Mouse (Mus musculus) embryo, embryonic 10.5 days (tissue): ENCODE results near the gene Lpin3.
A peak's percentile ranks its signal among the peaks of the same experiment; 100 is the strongest.

Experiments
- DNase-seq: peaks from one replicate; pipeline ENCODE4 v3.0.0-alpha.2; 2015; ENCODE audit warnings: low spot score

The Lpin3 gene

GRCm38 (mm10) chr2:160880453-160881195, at the start of gene Lpin3:
Gene Lpin3 (plus strand): TSS chr2:160880670.
- no peak for DNase-seq

DNA sequence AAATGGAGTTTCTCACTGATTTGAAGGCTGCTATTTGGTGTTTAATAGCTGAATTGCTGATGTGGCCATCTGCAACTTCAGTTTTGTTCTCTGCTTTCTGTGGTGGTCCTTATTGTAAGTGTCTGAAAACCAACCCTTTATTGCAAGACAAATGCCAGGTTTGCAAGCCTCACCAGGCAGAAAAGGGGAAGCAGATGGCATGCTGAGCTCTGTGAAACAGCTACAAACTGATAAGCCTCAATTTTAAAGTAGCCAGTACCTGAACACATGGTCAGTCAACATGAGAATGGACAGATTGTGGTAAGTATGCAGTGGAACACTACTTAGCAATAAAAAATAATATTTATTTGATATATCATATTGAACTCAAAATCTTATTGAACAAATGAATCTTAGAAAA, 39.6 kb upstream of the Lpin3 start:
- DNase-seq = no peak

DNA sequence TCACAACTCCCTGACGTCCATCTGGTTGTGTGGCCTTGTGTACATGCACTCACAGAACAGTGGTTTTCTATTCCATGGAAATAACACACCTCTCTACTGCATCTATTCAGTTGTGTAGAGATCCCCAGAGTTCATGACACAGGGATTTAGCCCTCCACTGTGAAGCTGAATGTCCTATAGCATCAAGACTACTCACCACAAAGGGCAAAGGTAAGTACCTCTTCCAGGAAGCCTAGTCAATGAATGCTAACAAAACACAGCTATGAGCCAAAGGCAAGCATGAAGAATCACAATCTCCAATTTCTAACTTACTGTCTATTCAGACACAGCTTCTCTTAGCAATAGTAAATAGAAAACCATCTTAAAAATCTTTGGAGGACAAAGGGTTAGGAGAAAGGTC, 32.8 kb upstream of the Lpin3 start:
- DNase-seq = no peak

DNA sequence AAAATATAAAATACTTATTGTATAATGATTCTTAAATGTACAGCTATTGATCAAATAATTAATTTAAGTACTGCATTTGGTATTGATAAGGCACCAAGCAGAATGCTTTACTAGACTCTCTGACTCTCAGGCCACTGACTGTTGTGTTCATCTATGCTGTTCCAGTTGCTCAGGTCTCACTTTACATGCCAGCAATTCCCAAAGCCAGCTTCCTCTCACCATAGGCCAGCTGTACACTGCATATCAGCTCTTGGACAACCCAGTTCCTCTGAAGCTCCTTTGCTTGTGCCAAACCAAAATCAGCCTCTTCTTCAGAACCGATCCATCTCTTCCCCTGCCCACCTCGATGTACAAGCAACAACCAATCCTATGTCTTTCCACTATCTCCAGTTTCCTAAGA, 32.3 kb upstream of the Lpin3 start:
- DNase-seq = no peak

DNA sequence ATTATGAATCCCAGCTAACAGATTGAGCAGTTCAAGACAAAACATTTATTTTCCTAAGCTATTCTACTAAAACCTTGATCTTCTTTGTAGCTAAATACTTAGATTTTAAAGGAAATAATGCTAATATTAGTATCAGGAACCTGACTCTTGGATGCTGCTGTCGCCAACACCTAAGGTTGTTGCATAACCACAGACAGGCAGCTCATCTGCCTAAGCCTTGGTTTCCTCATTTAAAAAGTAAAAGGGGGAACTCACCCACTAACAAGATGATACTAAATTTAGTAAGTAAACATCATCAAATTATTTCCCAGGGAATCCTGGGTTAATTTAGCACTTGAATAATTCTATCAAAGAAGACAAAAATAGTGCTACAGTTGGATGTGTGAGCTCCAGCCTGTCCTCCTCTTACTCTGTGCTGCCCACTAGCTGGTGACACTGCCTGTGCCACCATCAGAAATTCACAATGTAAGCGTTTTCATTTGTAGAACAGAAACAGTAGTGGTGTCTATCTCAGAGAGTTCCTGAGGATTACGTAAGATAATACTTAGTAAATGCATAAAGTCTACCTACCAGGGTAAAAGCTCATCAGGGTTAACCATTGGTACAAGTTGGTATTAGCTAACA, 30.7 kb upstream of the Lpin3 start:
- no peak for DNase-seq

DNA sequence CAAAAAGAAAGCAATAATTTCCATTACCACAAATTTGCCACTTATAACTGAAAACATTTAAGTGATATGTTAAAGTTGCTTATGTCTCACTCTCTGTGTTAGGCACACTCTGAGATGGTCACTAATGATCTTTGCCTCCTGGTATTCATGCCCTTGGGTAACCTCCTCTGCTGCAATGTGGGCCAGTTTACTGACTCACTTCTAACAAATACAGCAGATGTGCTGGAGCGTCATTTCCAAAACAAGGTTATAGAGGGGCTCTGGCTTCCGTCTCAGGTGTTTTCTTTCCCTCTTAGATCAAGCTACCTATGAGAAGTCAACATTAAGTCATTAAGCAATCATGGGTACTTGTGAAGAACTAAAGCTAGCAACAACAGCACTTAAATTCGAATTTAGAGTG, 30.1 kb upstream of the Lpin3 start:
- no peak for DNase-seq

GRCm38 (mm10) chr2:160854687-160855086, 25.8 kb upstream of the Lpin3 start:
- DNase-seq = no peak

DNA sequence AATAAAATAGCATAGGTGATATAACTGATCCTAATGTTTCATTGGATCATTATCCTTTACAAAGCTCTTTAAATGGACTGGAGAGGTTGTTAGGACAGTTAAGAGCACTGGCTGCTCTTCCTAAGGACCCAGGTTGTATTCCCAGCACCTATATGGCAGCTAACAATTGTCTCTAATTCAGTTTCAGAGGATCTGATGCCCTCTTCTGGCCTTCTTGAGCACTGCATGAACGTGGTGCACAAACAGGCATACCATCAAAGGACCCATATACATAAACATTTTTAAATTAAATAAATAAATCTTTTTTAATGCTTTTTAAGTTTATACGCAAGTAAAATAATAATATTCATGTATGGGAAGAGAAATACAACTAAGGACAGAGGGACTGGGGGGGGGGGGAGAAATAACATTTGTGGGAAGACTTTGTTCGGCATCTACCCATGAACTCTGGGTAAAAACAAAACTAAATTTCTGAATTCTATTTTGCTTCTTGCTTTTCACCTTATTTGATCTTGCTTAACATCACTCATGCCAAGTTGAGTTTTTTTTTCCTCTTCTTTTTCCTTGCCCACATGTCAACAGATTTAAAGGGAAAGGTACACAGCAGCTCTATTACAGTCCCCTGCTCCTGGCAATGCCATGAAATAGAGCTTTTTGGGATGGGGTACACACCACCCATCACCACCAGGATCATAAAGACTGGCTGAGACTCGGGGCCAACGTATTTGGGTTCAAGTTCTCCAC, 23.9 kb upstream of the Lpin3 start:
- no peak for DNase-seq

DNA sequence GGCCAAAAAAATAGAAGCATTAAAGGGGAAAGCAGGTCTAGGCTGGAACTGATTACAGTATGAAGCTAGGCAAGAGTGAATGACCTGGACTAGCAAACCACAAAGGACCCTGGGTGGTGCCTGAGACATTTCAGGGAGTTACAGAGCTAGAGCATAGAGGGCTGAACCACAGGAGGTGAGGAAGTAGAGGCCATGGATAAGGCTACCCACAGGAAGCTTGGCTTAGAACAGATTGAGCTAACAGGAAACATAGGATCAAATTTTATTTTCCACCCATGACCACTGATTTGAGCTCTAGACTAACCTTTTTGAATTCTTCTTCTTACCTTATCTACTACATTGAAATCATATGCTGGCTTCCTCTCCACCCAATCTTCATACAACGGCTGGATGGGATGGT, 20.1 kb upstream of the Lpin3 start:
- no peak for DNase-seq

GRCm38 (mm10) chr2:160864112-160864511, 16.4 kb upstream of the Lpin3 start:
- no peak for DNase-seq

DNA sequence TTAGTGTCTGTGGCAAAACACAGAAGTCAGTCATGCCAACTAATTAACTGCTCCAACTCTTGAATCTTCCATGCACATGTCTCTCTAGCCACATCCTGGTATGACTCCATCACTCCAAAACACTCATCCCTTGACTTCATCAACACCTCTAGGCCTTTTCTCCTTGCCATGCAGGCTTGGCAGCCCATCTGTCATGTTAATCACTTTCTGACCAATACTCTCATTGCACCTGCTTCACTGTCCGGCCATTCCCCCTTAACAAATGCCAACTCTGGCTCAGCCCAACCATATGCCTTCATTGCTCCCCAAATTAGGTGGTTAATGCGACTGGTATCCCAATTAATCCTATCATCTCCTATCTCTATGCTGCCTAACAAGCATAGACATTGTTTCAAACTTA, 15.2 kb upstream of the Lpin3 start:
- DNase-seq = no peak

DNA sequence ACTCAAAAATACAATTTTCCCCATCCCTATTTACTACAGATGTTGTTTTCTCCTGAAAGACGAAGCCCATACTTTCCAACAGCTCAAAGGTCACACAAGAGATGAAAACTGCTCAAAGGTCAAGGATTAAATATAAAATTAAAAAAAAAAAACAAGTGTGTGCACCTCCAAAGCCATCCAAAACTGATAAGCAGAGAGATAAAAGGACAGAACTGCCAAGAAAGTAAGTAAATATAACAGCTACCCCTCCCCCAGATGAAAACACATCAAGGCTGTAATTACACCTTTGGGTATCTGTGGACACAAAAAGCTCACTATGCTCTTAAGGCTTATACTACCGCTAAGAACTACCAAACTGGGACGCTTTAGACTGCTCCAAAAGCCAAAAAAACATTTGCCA, 11.0 kb upstream of the Lpin3 start:
- DNase-seq = no peak

DNA sequence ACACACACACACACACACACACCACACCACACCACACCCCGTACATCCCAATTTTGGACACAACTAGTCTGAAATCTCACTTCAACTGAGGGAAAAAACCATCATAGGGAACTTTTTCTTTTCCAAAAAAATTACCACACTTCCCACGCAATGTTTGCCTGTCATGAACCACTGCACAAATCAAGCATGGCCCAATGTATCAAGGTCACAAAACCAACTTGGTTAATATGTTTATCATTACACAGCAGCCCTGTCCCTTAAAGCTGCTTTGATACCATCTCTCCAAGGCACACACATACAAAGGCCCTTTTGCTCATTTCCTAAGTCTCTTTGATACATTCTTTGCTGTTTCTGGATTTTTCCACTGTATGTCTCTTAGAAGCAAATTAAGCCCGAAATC, 9.2 kb upstream of the Lpin3 start:
- no peak for DNase-seq

DNA sequence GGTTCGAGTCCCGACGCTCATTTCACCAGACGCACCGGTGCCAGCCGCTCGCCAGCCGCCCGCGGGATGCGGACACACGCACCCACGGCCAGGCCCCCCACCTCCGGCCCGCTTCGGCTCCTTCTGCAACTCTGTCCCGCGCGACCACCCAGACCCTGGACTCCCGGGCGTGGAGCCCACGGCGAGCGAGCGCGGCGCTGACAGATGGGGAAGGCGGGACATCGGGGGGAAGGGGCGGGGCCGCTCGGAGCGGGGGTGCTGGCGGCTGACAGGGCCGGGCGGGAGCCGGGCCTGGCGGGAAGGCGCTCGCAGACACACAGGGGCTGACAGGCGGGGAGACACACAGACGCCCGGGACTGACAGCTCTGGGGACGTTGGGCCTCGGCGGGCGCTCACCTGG, 8.1 kb upstream of the Lpin3 start:
- peak; percentile 56 for DNase-seq

GRCm38 (mm10) chr2:160872890-160873382, 7.5 kb upstream of the Lpin3 start, which contains the start of gene Zhx3:
Gene Zhx3 (minus strand): TSS chr2:160872998.
- DNase-seq = peak; percentile 98

DNA sequence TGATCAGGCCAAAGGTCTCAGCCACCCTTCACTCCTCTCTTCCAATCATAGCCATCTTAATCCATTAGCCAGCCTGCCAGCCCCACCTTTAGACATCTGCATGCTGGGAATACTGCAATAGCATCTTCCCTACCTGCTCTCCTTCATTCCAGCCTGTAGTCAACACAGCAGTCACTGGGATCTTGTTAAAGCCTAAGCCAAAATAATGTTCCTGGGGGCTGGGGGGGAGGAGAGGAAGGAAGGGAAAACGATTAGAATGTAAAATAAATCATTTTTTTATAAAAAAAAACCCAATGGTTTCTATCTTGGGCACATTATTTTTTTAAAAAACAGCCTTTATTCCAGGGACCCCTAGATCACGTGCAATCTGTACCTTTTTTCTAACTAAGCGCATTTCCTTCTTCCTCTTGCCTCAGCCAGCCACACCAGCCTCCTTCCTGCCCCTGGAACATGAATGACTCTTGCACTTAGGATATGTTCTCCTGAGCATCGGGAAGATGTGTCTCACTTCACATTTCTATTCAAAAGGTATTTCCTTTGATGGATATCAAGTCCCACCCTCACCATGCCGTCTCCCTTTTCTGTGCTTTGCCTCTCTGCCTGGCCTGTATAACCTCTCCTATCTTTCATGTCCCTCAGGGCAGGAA, 6.1 kb upstream of the Lpin3 start:
- no peak for DNase-seq

- no peak for DNase-seq
These were observed 4.4 kb upstream of the Lpin3 start for GRCm38 (mm10) chr2:160876115-160876514.

DNA sequence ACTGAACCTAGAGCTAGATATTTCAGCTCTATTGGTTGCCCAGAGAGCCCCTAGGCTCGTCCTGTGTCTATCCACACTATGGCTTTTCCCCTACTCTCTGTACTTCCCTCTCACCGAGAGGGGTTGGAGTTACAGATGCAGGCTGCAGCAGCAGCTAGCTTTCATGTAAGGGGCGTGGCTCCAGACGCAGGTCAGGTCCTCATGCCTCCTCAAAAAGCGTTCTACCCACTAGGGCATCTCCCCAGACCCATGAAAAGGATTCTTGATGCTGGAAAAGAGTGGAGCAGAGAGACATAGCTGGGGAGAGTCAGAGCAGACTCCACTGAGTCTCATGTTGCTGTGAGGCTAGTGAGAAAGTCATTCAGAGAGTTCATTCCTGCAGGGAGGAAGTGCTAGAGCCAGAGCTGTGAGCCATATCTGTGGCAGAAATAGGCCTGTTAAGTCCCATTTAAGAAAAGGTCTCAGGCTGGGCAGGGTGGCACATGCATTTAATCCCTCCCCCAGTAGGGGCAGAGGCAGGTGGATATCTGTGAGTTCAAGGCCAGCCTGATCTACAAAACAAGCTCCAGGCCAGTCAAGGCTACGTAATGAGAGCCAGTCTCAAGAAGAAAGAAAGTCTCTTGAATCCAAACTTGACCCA, 1.1 kb downstream of the Lpin3 start:
- DNase-seq = no peak

GRCm38 (mm10) chr2:160882436-160882835, 2.0 kb downstream of the Lpin3 start:
- DNase-seq = no peak

GRCm38 (mm10) chr2:160883912-160884311, 3.4 kb downstream of the Lpin3 start:
- no peak for DNase-seq

- peak; percentile 82 for DNase-seq
These were observed 4.4 kb downstream of the Lpin3 start for GRCm38 (mm10) chr2:160884830-160885229.

- no peak for DNase-seq
These were observed 5.8 kb downstream of the Lpin3 start for GRCm38 (mm10) chr2:160886221-160886620.
